8 mouse cellular contexts compared by ENCODE assay signal in genomic region chr6:54816388-54817065, GRCm38 (mm10). TPM values are rescaled to one million over a fixed set of nuclear protein-coding genes. Genes with fewer than 3 reads are reported as not detected.
DNase-seq lines count a peak whose midpoint lies in the region; ATAC-seq lines count a peak whose summit lies in the region.

TSS of gene Znrf2 (plus strand) at chr6:54816916.

- H3K4me1 ChIP-seq in forebrain, embryonic 14.5 days (ENCODE audit: control insufficient read depth, insufficient read depth, low read length) = peaks cover 38% of the 10 kb centered on the region
- peaks cover 32% of the 10 kb centered on the region for H3K4me1 ChIP-seq in neural tube, embryonic 15.5 days

- H3K9me3 ChIP-seq in forebrain, embryonic 14.5 days (replicated peaks; ENCODE audit: control insufficient read depth, low read length) = no peaks in the 10 kb centered on the region
- no peaks in the 10 kb centered on the region for H3K9me3 ChIP-seq in neural tube, embryonic 15.5 days (replicated peaks)

- peak within 1 kb of the TSS; percentile 99 for H3K27ac ChIP-seq in forebrain, embryonic 14.5 days (ENCODE audit: low read depth, low read length)
- H3K27ac ChIP-seq in neural tube, embryonic 15.5 days (replicated peaks) = peak within 1 kb of the TSS; percentile 94

- no peaks in the 10 kb centered on the region for H3K36me3 ChIP-seq in forebrain, embryonic 14.5 days (ENCODE audit: control insufficient read depth, insufficient read depth, low read length)
- no peaks in the 10 kb centered on the region for H3K36me3 ChIP-seq in neural tube, embryonic 15.5 days

- under 1% methylated on average over 45 of the region's 88 CpGs for WGBS in forebrain, embryonic 14.5 days
- WGBS in neural tube, embryonic 15.5 days = under 1% methylated on average over 75 of the region's 88 CpGs

- H3K4me3 ChIP-seq in forebrain, embryonic 14.5 days (ENCODE audit: low read depth, low read length) = peak within 1 kb of the TSS; percentile 75
- peak within 1 kb of the TSS; percentile 83 for H3K4me3 ChIP-seq in neural tube, embryonic 15.5 days (replicated peaks)

- H3K4me2 ChIP-seq in forebrain, embryonic 14.5 days (ENCODE audit: low read length) = peak within 1 kb of the TSS; percentile 62
- peak within 1 kb of the TSS; percentile 69 for H3K4me2 ChIP-seq in neural tube, embryonic 15.5 days

- H3K9ac ChIP-seq in forebrain, embryonic 14.5 days (ENCODE audit: low read length) = peak within 1 kb of the TSS; percentile 89
- peak within 1 kb of the TSS; percentile 96 for H3K9ac ChIP-seq in neural tube, embryonic 15.5 days (replicated peaks)

- peak; percentile 97 for DNase-seq in ES-CJ7 (ENCODE audit: low read depth, low spot score)
- peak; percentile 92 for DNase-seq in cerebellum, adult 11 months
- peak; percentile 99 for DNase-seq in forebrain, embryonic 14.5 days (ENCODE audit: low spot score)
- peak; percentile 92 to 95 for DNase-seq in heart, postnatal 14 days
- peak; percentile 93 for DNase-seq in layer of hippocampus, adult 11-12 months (ENCODE audit: low spot score)
- peak; percentile 95 to 96 for DNase-seq in lung, adult 18-20 months
- peak; percentile 94 for DNase-seq in testis, postnatal 14 days (ENCODE audit: low spot score)

- peak; percentile 99 for ATAC-seq in forebrain, embryonic 14.5 days
- peak; percentile 99 for ATAC-seq in neural tube, embryonic 15.5 days (ENCODE audit: low FRiP score)

- no peaks in the 10 kb centered on the region for H3K27me3 ChIP-seq in forebrain, embryonic 14.5 days (replicated peaks; ENCODE audit: control insufficient read depth, insufficient read depth, low read length)
- peaks cover 5% of the 10 kb centered on the region; the same call in 1 of the 2 replicates for H3K27me3 ChIP-seq in neural tube, embryonic 15.5 days (replicated peaks)

- intact Hi-C loops in heart, postnatal 14 days (cut with DNase I) = loop anchor here (5.0 kb wide), 6 partner anchors 36 to 219 kb away; partner anchors contain the start of genes Fkbp14, Ggct, Nod1 and Plekha8

RNA-seq across cellular contexts. Expression of gene Znrf2, which starts in this region (rescaled TPM):
- 16.5 and 17.9 TPM in 2 replicates for polyA plus RNA-seq in forebrain, embryonic 14.5 days (2014; fragmentation: Nextera tagmentation; extraction: Ambion mirVana)
- 10 to 100 TPM; 17.3 to 18.4 TPM for total RNA-seq in heart, postnatal 14 days (2021)
- polyA plus RNA-seq in neural tube, embryonic 15.5 days (2015; fragmentation: Nextera tagmentation; extraction: Ambion mirVana) = 5.8 and 5.9 TPM in 2 replicates

Comparison
In these comparisons a context has a peak if more than half of its experiments do, and no peak if none do; other contexts are left out.
1. Peak in every context shown above with its lines: DNase-seq, ATAC-seq, H3K4me3 ChIP-seq and H3K27ac ChIP-seq.